Mouse (Mus musculus): ENCODE measurements around the gene Hspa1b. TPM values are rescaled to one million over a fixed set of nuclear protein-coding genes. Genes with fewer than 3 reads are reported as not detected.
A peak's percentile ranks its signal among the peaks of the same experiment; 100 is the strongest.

Hspa1b gene
- polyA plus RNA-seq, 1 experiment = 38.8 TPM

GRCm38 (mm10) chr17:34943128-34943815 is 15.8 kb downstream of the Hspa1b start:
- Histone ChIP-seq H3K36me3 (ENCODE audit: control insufficient read depth, insufficient read depth, low read length) (no peaks in the 10 kb centered on the region), H3K4me3 (ENCODE audit: insufficient read depth, low read depth, low read length) (no peak overlapping the region), H3K4me1 (ENCODE audit: control insufficient read depth, insufficient read depth, low read length) (peaks cover 37% of the 10 kb centered on the region), H3K27me3 (replicated peaks; ENCODE audit: control insufficient read depth, insufficient read depth, low read length) (no peaks in the 10 kb centered on the region), H3K27ac (ENCODE audit: insufficient read depth, low read depth, low read length) (peak overlapping the region; percentile 65)
- 52% methylated on average over 4 of the region's 4 CpGs for WGBS
- DNase-seq = peak; percentile 85
- TF ChIP-seq POLR2A (IDR thresholded peaks at IDR 0.05; ENCODE audit: low read depth, low read length) = no peak
- TF ChIP-seq CTCF (conservative IDR thresholded peaks at IDR 0.05; ENCODE audit: insufficient read depth, insufficient read length, low read depth, low read length) = no peak

GRCm38 (mm10) chr17:34941344-34942041 is 17.5 kb downstream of the Hspa1b start:
- Histone ChIP-seq H3K27ac (ENCODE audit: insufficient read depth, low read depth, low read length) (peak overlapping the region; percentile 88), H3K36me3 (ENCODE audit: control insufficient read depth, insufficient read depth, low read length) (no peaks in the 10 kb centered on the region), H3K27me3 (replicated peaks; ENCODE audit: control insufficient read depth, insufficient read depth, low read length) (no peaks in the 10 kb centered on the region), H3K4me3 (ENCODE audit: insufficient read depth, low read depth, low read length) (peak overlapping the region; percentile 52), H3K4me1 (ENCODE audit: control insufficient read depth, insufficient read depth, low read length) (peaks cover 36% of the 10 kb centered on the region)
- TF ChIP-seq CTCF (conservative IDR thresholded peaks at IDR 0.05; ENCODE audit: insufficient read depth, insufficient read length, low read depth, low read length) = no peak
- TF ChIP-seq POLR2A (IDR thresholded peaks at IDR 0.05; ENCODE audit: low read depth, low read length) = no peak
- peak; percentile 53 for DNase-seq
- 11% methylated on average over 15 of the region's 15 CpGs for WGBS

GRCm38 (mm10) chr17:34937960-34938505 is 21.0 kb downstream of the Hspa1b start:
- H3K4me1 ChIP-seq (ENCODE audit: control insufficient read depth, insufficient read depth, low read length) = peaks cover 11% of the 10 kb centered on the region; the same call in 1 of the 2 replicates
- no peaks in the 10 kb centered on the region for H3K27me3 ChIP-seq (replicated peaks; ENCODE audit: control insufficient read depth, insufficient read depth, low read length)
- DNase-seq = peak; percentile 91
- 50% methylated on average over 6 of the region's 6 CpGs for WGBS
- H3K27ac ChIP-seq (ENCODE audit: insufficient read depth, low read depth, low read length) = peak overlapping the region; percentile 70
- H3K36me3 ChIP-seq (ENCODE audit: control insufficient read depth, insufficient read depth, low read length) = peaks cover 5% of the 10 kb centered on the region; the same call in 1 of the 2 replicates
- H3K4me3 ChIP-seq (ENCODE audit: insufficient read depth, low read depth, low read length) = no peak overlapping the region
- no peak for TF ChIP-seq POLR2A (IDR thresholded peaks at IDR 0.05; ENCODE audit: low read depth, low read length)
- no peak for TF ChIP-seq CTCF (conservative IDR thresholded peaks at IDR 0.05; ENCODE audit: insufficient read depth, insufficient read length, low read depth, low read length)

GRCm38 (mm10) chr17:34934830-34935229 is 24.2 kb downstream of the Hspa1b start:
- Histone ChIP-seq H3K36me3 (ENCODE audit: control insufficient read depth, insufficient read depth, low read length) (peaks cover 6% of the 10 kb centered on the region; the same call in 1 of the 2 replicates), H3K4me3 (ENCODE audit: insufficient read depth, low read depth, low read length) (peak overlapping the region; percentile 45), H3K27me3 (replicated peaks; ENCODE audit: control insufficient read depth, insufficient read depth, low read length) (no peaks in the 10 kb centered on the region), H3K27ac (ENCODE audit: insufficient read depth, low read depth, low read length) (peak overlapping the region; percentile 53), H3K4me1 (ENCODE audit: control insufficient read depth, insufficient read depth, low read length) (peaks cover 5% of the 10 kb centered on the region; the same call in 1 of the 2 replicates)
- TF ChIP-seq CTCF (conservative IDR thresholded peaks at IDR 0.05; ENCODE audit: insufficient read depth, insufficient read length, low read depth, low read length) (no peak), POLR2A (IDR thresholded peaks at IDR 0.05; ENCODE audit: low read depth, low read length) (no peak)
- 24% methylated on average over 8 of the region's 8 CpGs for WGBS
- DNase-seq = peak; percentile 58

GRCm38 (mm10) chr17:34934031-34934430 is 25.0 kb downstream of the Hspa1b start:
- 39% methylated on average over 24 of the region's 24 CpGs for WGBS
- H3K36me3 ChIP-seq (ENCODE audit: control insufficient read depth, insufficient read depth, low read length) = peaks cover 6% of the 10 kb centered on the region; the same call in 1 of the 2 replicates
- H3K27ac ChIP-seq (ENCODE audit: insufficient read depth, low read depth, low read length) = peak overlapping the region; percentile 53
- H3K4me1 ChIP-seq (ENCODE audit: control insufficient read depth, insufficient read depth, low read length) = peaks cover 5% of the 10 kb centered on the region; the same call in 1 of the 2 replicates
- H3K27me3 ChIP-seq (replicated peaks; ENCODE audit: control insufficient read depth, insufficient read depth, low read length) = no peaks in the 10 kb centered on the region
- peak overlapping the region; percentile 45 for H3K4me3 ChIP-seq (ENCODE audit: insufficient read depth, low read depth, low read length)
- no peak for TF ChIP-seq CTCF (conservative IDR thresholded peaks at IDR 0.05; ENCODE audit: insufficient read depth, insufficient read length, low read depth, low read length)
- TF ChIP-seq POLR2A (IDR thresholded peaks at IDR 0.05; ENCODE audit: low read depth, low read length) = no peak
- DNase-seq = peak; percentile 83

- H3K4me3 ChIP-seq (ENCODE audit: insufficient read depth, low read depth, low read length) = peak overlapping the region; percentile 67
- H3K27me3 ChIP-seq (replicated peaks; ENCODE audit: control insufficient read depth, insufficient read depth, low read length) = no peaks in the 10 kb centered on the region
- peaks cover 6% of the 10 kb centered on the region; the same call in 1 of the 2 replicates for H3K36me3 ChIP-seq (ENCODE audit: control insufficient read depth, insufficient read depth, low read length)
- DNase-seq = no peak
- TF ChIP-seq POLR2A (IDR thresholded peaks at IDR 0.05; ENCODE audit: low read depth, low read length) (no peak), CTCF (conservative IDR thresholded peaks at IDR 0.05; ENCODE audit: insufficient read depth, insufficient read length, low read depth, low read length) (no peak)
- H3K27ac ChIP-seq (ENCODE audit: insufficient read depth, low read depth, low read length) = peak overlapping the region; percentile 78
- no peaks in the 10 kb centered on the region; the same call in 1 of the 2 replicates for H3K4me1 ChIP-seq (ENCODE audit: control insufficient read depth, insufficient read depth, low read length)
- WGBS = 53% methylated on average over 8 of the region's 8 CpGs
Measured at GRCm38 (mm10) chr17:34932287-34932686, 26.8 kb downstream of the Hspa1b start.

GRCm38 (mm10) chr17:34931735-34932098 is 27.3 kb downstream of the Hspa1b start:
- WGBS = 11% methylated on average over 14 of the region's 14 CpGs
- Histone ChIP-seq H3K27me3 (replicated peaks; ENCODE audit: control insufficient read depth, insufficient read depth, low read length) (no peaks in the 10 kb centered on the region), H3K36me3 (ENCODE audit: control insufficient read depth, insufficient read depth, low read length) (peaks cover 6% of the 10 kb centered on the region; the same call in 1 of the 2 replicates), H3K4me3 (ENCODE audit: insufficient read depth, low read depth, low read length) (peak overlapping the region; percentile 67), H3K4me1 (ENCODE audit: control insufficient read depth, insufficient read depth, low read length) (no peaks in the 10 kb centered on the region; the same call in 1 of the 2 replicates), H3K27ac (ENCODE audit: insufficient read depth, low read depth, low read length) (peak overlapping the region; percentile 78)
- DNase-seq = peak; percentile 56
- no peak for TF ChIP-seq CTCF (conservative IDR thresholded peaks at IDR 0.05; ENCODE audit: insufficient read depth, insufficient read length, low read depth, low read length)
- no peak for TF ChIP-seq POLR2A (IDR thresholded peaks at IDR 0.05; ENCODE audit: low read depth, low read length)

Measured in kidney, adult 2 months (tissue).